Mouse (Mus musculus) heart, adult 2 months (tissue): ENCODE measurements around the gene Cd44.

Experiments
- CTCF ChIP-seq: fragments of 200-600 bp; IDR thresholded peaks from 2 replicates; pipeline ENCODE4 v1.8.1; 2022; ENCODE audit warnings: antibody characterized with exemption, mild to moderate bottlenecking, moderate library complexity
- POLR2A ChIP-seq: fragments of 200-500 bp; IDR thresholded peaks from 2 replicates; pipeline ENCODE4 v1.6.1; 2011; ENCODE audit warnings: mild to moderate bottlenecking, low read depth, low read length, control low read depth; ENCODE audit not compliant: insufficient read depth

- no peak for TF ChIP-seq POLR2A
- TF ChIP-seq CTCF = no peak
These were observed 37.9 kb downstream of the Cd44 start for GRCm38 (mm10) chr2:102863583-102863982.
